Mouse (Mus musculus) pancreas, adult 10 weeks (tissue): Measurements from ENCODE around the gene Col6a3. TPM values are rescaled to one million over a fixed set of nuclear protein-coding genes. Genes with fewer than 3 reads are reported as not detected.

Experiments
- polyA plus RNA-seq: library from polyadenylated mRNA; stranded (reverse); fragments of 350-450 nt; fragmentation: Illumina TruSeq; extraction: RNeasy Lipid Tissue Mini Kit (QIAGEN cat#74804); gene quantifications from one replicate; pipeline ENCODE4 v1.2.3, GENCODE M21; 2015; ENCODE audit warnings: low read depth, low replicate concordance; ENCODE audit not compliant: insufficient read depth

The Col6a3 gene
- 22.5 TPM for polyA plus RNA-seq

GRCm38 (mm10) chr1:90843836-90844235, at the start of gene Col6a3:
TSS of gene Col6a3 (minus strand) at chr1:90843971.

Other genes with a start within 250 kb of the Col6a3 start
- gene Cops8, start 241.0 kb downstream of the Col6a3 start, polyA plus RNA-seq, result 16.8 TPM
- gene Mlph, start 71.1 kb upstream of the Col6a3 start, polyA plus RNA-seq, result 1.5 TPM
- not detected for gene Prlh, start 109.1 kb upstream of the Col6a3 start, polyA plus RNA-seq
- gene Rab17, start 125.7 kb upstream of the Col6a3 start, polyA plus RNA-seq, result 0.59 TPM
- gene Lrrfip1, start 154.8 kb upstream of the Col6a3 start, polyA plus RNA-seq, result 12.4 TPM